Mouse (Mus musculus) erythroblast, embryonic 14.5 days (primary cell): ENCODE measurements around the gene Map3k1. TPM values are rescaled to one million over a fixed set of nuclear protein-coding genes. Genes with fewer than 3 reads are reported as not detected.
"Not testable (repeated sequence)": the region's sequence is repeated elsewhere in the genome, so short reads cannot be mapped to it uniquely, and the experiment has no call there.

Source experiments
- H3K27me3 ChIP-seq: 2 replicates; pipeline ENCODE4 v1.6.1; 2012; ENCODE audit warnings: inconsistent platforms; ENCODE audit not compliant: control insufficient read depth
- H3K36me3 ChIP-seq: 2 replicates; pipeline ENCODE4 v1.6.1; 2012; ENCODE audit warnings: mild to moderate bottlenecking, inconsistent platforms; ENCODE audit not compliant: control insufficient read depth
- H3K4me1 ChIP-seq: 2 replicates; pipeline ENCODE4 v1.6.1; 2012; ENCODE audit warnings: inconsistent platforms; ENCODE audit not compliant: control insufficient read depth
- H3K4me3 ChIP-seq: replicated peaks from 2 replicates; pipeline ENCODE3; 2012; ENCODE audit warnings: moderate library complexity, mild to moderate bottlenecking, inconsistent platforms
- H3K9me3 ChIP-seq: 2 replicates; pipeline ENCODE4 v1.6.1; 2012; ENCODE audit warnings: low read length, inconsistent platforms, mixed read lengths; ENCODE audit not compliant: control insufficient read depth
- GATA1 ChIP-seq: IDR thresholded peaks from 2 replicates; pipeline ENCODE4 v1.6.1; 2012; ENCODE audit warnings: low read length, inconsistent platforms, mixed read lengths
- TAL1 ChIP-seq: IDR thresholded peaks from 3 replicates; pipeline ENCODE4 v1.6.1; 2012; ENCODE audit warnings: low read length, inconsistent platforms, mixed read lengths
- polyA plus RNA-seq: library from polyadenylated mRNA; stranded (reverse); fragments of >175 nt; gene quantifications from 2 replicates; pipeline ENCODE4 v1.2.3, GENCODE M21; 2012

The Map3k1 gene
- polyA plus RNA-seq, 1 experiment, result 2.1 TPM

DNA sequence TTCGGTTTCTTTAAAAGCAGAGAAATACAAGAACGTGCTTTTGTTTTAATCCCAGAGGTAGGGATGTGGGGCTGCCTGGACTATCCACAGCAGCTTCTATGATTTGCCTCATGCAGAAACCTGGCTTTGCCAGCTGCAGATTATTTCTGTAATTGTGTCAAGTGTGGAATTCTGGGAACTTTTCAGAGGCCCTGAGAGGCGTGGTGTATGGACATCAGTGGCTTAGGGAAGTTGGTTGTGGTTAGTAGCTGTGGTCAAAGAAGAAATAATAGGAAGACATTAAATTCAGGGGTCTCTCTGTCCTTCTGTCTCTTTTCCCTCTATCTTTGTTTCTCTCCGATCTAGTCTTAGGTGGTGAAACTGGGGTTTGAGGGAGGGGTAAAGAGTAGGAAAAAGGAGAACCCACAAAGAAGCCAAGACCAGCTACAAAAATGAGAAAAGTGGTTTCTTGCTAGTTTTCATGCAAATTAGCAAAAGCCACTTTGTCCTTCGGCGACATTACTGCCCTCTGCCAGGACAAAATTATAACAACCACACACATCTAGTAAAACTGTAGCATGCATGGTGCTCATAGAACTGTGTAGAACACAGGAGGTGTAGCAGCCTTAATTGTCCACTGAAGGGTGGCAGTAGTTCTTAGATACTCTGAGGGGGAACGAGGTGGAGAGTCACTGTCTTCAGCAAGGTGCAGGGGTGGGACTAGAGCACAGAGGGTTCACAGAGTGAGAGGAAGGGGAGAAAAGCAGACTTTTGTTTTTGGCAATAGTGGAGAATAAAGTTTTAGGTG is 67.4 kb downstream of the Map3k1 start:
- Histone ChIP-seq H3K27me3 (no peaks in the 10 kb centered on the region), H3K4me1 (peaks cover 29% of the 10 kb centered on the region), H3K4me3 (no peak overlapping the region), H3K36me3 (peaks cover 9% of the 10 kb centered on the region), H3K9me3 (no peaks in the 10 kb centered on the region)
- no peak for TF ChIP-seq GATA1
- TF ChIP-seq TAL1, result no peak

- Histone ChIP-seq H3K9me3 (peaks cover 8% of the 10 kb centered on the region), H3K4me1 (peaks cover 18% of the 10 kb centered on the region), H3K36me3 (no peaks in the 10 kb centered on the region), H3K27me3 (no peaks in the 10 kb centered on the region; the same call in 1 of the 2 replicates), H3K4me3 (no peak overlapping the region)
- TF ChIP-seq GATA1 (no peak), TAL1 (no peak)
These were observed 81.9 kb downstream of the Map3k1 start for GRCm38 (mm10) chr13:111726898-111727297.

- H3K4me1 ChIP-seq, result peaks cover 18% of the 10 kb centered on the region
- TF ChIP-seq GATA1 (no peak), TAL1 (no peak)
- H3K4me3 ChIP-seq, result peak overlapping the region; percentile 93
These were observed 83.4 kb downstream of the Map3k1 start for GRCm38 (mm10) chr13:111725165-111726077.

GRCm38 (mm10) chr13:111724811-111725164 is 84.0 kb downstream of the Map3k1 start:
- TF ChIP-seq TAL1 (no peak), GATA1 (no peak)
- Histone ChIP-seq H3K36me3 (peaks cover 6% of the 10 kb centered on the region), H3K27me3 (no peaks in the 10 kb centered on the region; the same call in 1 of the 2 replicates), H3K4me3 (peak overlapping the region; percentile 93), H3K4me1 (peaks cover 21% of the 10 kb centered on the region), H3K9me3 (peaks cover 8% of the 10 kb centered on the region)

More at GRCm38 (mm10) chr13:111725165-111726077, 83.4 kb downstream of the Map3k1 start:
- Histone ChIP-seq H3K9me3 (peaks cover 8% of the 10 kb centered on the region), H3K36me3 (no peaks in the 10 kb centered on the region), H3K27me3 (no peaks in the 10 kb centered on the region; the same call in 1 of the 2 replicates)

DNA sequence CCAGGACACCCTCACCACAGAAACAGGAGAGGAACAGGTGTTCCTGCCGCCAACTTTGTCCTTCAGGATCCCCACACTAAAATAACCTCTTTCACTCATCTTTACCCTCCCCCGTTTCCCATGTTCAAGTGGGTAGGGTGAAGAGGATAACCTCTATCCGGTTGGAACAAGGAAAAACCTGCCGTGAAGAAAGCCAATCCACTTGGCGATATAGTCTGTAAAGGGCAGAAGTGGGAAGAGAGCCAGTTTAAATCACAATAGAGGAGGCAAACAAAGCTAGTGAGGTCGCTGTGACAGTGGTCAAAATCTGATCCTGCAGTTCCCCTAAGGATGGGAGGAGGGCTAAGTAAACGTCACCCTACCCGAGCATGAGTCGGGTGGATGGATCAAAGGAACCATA is 89.1 kb downstream of the Map3k1 start:
- no peaks in the 10 kb centered on the region for H3K9me3 ChIP-seq
- no peaks in the 10 kb centered on the region for H3K27me3 ChIP-seq
- TF ChIP-seq TAL1, result no peak
- TF ChIP-seq GATA1, result no peak
- H3K4me1 ChIP-seq, result peaks cover 10% of the 10 kb centered on the region
- no peak overlapping the region for H3K4me3 ChIP-seq
- peaks cover 55% of the 10 kb centered on the region for H3K36me3 ChIP-seq

DNA sequence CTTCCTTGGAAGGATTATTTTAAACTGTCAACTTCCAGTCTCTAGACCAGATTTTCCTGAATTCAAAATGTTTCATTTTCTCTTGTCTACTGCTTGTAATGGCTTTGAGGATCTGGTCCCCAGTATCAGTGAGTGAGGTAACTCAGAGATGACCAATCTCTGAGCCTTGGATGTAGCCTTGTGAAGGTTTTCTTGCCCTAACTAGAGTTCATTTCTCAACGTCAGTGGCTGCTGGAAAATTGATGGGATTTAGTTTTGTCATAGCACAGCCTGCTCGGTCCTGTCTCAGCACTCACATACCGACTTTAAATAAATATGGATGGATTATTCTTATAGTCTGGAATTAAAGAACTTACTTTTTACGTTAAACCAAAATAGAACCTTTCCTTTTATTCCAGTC is 98.3 kb downstream of the Map3k1 start:
- Histone ChIP-seq H3K4me1 (no peaks in the 10 kb centered on the region), H3K9me3 (no peaks in the 10 kb centered on the region), H3K36me3 (peaks cover 99% of the 10 kb centered on the region), H3K27me3 (no peaks in the 10 kb centered on the region), H3K4me3 (no peak overlapping the region)
- TF ChIP-seq GATA1, result no peak
- TF ChIP-seq TAL1, result no peak

GRCm38 (mm10) chr13:111703952-111704351 is 104.8 kb downstream of the Map3k1 start:
- not testable (repeated sequence) for H3K9me3 ChIP-seq, H3K27me3 ChIP-seq, H3K4me3 ChIP-seq, H3K4me1 ChIP-seq
- peaks cover 83% of the 10 kb centered on the region for H3K36me3 ChIP-seq

DNA sequence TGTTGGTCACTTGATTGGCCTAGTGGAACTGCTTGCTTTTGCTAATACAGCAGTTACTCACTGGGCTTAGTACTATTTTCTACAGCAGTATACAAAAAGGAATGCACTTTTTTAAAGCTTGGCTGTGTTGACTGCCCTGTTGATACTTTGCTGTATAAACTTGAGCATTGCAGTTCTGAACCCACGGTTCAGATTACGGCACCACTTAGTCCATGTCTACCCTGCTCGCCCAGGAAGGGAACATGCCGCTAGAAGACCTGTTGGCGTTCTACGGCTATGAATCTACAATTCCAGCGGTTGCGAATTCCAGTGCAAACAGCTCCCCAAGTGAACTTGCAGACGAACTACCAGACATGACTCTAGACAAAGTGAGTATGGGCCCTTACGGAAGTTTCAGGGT is 105.4 kb downstream of the Map3k1 start:
- H3K9me3 ChIP-seq, result no peaks in the 10 kb centered on the region
- H3K4me1 ChIP-seq, result no peaks in the 10 kb centered on the region
- peaks cover 77% of the 10 kb centered on the region for H3K36me3 ChIP-seq
- no peak for TF ChIP-seq GATA1
- no peak for TF ChIP-seq TAL1
- H3K27me3 ChIP-seq, result no peaks in the 10 kb centered on the region
- H3K4me3 ChIP-seq, result no peak overlapping the region

Other genes starting within 250 kb of the Map3k1 start
- not detected in 2 replicates for gene Gm10198, start 216.2 kb downstream of the Map3k1 start, polyA plus RNA-seq
- gene Mier3, start 128.0 kb downstream of the Map3k1 start, polyA plus RNA-seq, result 0.22 and 0.37 TPM in 2 replicates